Mouse (Mus musculus) cerebellum, postnatal 4 days (tissue): ENCODE data around the gene Rbm47.

Source experiments
- DNase-seq, 2 experiments: peaks; one replicate each; pipeline ENCODE4 v3.0.0; 2022; ENCODE audit warnings: low spot score in 2 of 2, mixed read lengths in 1 of 2

Gene Rbm47

DNA sequence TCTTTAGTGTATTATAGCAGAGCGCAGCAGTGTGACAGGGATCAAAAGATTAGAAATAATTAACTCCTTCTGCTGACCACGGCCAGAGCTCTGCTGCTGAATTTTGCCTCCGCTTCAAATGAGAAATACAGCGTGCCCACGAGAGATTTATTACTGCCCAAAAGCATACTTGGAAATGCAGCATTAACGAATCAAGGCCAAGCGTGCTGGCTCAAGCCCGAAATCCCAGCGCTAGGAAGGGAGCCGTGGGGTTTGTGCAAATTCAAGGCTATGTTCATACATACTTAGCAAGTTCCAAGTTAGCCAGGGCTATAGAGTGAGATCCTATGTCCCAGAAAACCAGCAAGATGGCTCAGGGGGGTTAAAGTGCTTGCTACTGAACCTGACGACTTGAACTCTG, 47.5 kb downstream of the Rbm47 start:
- DNase-seq = no peak

DNA sequence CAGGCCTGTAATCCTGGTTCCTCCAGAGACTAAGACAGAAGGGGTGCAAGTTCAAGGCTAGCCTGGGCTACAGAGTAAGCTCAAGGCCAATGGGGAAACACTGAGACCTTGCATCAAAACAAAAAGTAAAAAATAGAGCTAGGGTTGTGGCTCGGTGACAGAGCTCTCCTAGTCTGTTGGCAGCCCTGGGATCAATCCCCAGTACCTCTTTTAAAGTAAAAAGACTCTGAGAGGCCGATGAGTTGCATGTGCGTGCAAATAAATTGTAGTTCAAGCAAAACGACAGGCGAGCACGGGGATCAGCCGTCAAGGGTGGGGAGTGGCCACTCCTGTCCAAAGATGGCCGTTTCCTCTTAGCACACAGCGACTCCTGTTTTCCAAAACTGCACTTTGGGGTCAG, 48.0 kb downstream of the Rbm47 start:
- DNase-seq = no peak

DNA sequence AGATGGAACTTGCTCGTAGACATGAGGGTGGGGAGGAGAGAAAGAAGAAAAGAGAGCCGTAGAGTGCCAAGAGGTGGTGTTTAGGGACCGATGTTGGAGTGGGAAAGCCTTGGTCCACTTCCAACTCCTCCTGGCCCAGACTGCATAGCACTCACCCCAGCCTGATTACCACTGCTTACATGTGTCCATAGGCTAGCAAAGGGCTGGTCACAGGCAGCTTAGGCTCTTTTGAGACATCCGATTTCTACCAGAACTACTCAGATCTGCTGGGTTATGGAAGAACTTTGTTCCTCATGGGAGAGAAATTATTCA, 48.9 kb downstream of the Rbm47 start:
- DNase-seq = no peak

DNA sequence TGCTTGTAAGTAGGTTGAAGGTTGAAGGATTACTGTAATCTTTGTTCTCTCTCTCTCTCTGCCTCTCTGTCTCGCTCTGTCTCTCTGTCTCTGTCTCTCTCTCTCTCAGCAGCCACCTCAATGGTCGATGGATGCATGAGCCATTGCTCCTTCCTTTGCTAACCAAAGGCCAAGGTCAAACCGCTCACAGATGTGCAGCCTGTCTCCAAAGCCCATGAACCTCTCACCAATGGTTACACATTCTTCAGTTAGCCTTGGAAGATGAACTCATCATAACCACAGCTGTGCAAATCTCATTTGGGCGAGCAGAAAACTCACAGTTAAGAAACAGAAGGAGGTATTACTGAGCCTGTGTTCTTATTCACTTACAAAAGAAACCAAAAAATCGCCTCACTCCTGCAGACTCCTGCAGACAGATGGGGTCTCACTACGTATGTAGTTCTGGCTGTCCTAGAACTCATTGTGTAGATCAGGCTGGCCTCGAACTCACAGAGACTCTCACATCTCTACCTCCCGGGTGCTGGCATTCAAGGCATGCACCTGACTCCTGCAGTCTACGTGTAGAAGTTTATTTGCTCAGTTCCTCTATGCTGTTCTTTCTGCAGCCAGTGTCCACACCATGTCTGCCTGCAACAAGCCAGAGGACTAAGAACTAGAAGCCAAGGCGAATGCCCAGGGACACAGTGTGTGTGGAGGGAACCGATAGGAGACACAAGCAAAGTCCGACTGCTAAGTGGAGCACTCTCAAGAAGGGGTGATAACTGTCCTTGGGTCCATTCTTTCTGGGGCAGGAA, 49.4 kb downstream of the Rbm47 start:
- no peak for DNase-seq

DNA sequence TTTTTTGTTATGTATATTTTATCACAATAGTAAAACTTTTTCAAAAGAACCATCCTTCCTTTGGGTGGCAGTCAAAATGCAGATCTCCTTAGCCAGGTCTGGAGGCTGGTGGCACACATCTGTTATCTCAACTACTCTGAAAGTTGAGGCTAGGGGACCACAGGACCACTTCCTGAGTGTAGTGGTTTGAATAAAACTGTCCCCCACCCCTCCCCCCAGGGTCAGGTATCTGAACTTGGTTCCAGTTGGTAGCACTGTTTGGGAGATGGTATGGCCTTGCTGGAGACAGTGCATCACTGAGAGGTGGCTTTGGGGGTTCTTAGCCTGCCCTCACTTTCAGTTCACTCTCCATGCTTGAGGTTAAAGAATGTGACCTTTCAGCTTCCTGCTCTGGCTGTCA, 51.7 kb downstream of the Rbm47 start:
- no peak for DNase-seq

DNA sequence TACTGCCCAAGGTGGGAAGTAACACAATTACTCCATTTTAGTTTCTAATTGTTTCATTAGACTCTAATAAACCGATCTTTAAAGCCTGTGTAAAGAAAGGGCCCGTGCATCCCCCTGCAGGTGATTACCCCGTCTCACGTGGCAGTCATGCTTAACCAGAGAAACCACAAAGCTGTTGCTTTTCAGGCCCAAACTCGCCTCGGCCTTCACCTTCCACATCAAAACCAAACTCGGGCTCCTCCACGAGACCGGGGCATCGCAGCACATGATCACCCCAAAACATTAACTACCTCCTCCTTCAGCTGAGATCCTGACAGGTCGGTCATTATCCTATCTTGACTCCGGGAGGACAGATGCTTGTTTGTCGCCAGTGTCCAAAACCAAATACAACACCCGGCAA, 58.2 kb downstream of the Rbm47 start:
- DNase-seq = no peak

DNA sequence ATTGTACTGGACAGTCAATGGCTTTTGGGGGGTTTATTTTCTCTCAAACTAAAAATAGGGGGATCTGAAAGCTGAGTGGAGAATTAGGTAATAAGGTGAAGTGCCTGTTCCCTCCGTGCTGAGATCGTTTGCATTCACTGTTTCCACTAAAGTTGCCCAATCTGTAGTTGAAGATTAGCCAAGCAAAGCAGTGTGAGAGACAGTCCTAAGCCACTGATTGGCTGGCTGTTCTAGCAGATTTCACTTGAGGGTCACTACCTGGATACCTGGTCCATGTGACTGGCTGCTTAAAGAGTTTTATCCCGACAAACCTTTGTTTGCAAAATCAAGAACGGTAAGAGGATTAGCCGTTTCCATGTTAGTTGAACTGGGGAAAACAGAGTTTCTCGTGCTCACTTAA, 58.7 kb downstream of the Rbm47 start:
- no peak for DNase-seq

DNA sequence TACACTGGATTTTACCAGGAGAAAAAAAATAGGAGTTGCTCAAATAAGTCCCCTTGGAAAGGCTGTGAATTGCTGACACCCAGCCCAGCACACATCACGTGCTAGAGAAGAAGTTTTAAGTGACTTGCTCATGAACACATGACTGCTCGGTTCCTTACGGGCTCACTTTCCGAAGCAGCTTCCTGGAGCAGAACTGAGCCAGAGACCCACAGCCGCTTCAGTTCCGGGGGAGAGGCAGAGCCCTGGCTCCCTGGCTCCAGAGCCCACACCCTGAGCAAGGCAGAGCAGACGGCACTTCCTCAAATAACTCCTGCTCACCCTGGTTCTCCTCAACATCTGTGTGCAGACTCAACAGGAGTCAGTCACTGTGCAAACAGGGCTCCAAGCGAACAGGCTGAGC, 60.9 kb downstream of the Rbm47 start:
- no peak for DNase-seq

DNA sequence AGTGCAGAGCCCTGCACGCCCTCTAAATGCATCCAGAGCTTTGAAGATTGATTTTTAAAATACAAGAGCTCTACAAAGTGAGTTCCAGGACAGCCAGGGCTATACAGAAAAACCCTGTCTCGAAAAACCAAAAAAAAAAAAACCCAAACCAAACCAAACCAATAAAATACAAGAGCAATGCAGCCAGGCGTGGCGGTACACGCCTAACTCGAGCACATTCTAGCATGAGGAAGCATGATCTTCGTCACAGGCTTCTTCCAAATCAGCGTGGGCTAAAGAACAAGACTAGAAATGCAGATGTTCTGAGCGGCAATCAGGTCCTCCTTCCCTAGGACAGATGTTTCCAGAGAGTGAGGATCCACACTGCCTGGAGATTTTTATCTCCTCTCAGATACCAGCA, 66.5 kb downstream of the Rbm47 start:
- no peak for DNase-seq

DNA sequence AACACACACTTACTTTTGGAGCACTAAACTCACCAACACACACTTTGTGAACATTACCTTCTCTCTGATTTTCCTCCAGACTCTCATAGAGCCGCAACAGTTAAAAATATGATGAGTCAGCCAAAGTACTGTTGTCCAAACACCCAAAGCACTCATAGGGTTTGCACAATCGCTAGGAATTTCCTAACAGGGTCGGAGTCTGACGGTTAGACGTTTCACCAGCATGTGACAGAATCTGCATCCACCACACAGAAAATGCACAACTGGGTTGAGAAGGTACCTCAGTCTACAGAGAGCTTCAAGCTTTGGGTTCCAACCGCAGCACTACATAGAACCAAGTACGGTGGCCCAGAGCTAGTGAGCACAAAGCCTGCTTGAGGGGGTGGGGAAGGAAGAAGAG, 67.0 kb downstream of the Rbm47 start:
- DNase-seq = no peak

DNA sequence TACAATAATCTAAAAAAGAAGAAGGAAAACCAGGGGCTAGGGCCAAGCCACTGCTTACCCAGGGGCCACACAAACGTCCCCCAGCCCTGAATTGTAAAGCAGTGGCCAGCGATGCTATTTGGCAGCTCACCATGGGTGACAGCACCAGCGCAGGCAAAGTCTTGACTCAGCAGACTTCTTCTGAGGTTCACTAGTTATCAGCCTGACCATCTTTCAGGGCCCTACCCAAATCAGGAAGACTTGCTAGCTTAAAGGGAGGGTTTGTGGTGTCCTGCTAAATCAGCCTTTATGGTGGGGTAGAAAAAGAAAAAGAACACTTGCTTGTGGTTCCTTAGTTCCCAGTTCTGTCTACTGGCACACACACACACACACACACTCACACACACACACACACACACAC, 67.6 kb downstream of the Rbm47 start:
- no peak for DNase-seq

DNA sequence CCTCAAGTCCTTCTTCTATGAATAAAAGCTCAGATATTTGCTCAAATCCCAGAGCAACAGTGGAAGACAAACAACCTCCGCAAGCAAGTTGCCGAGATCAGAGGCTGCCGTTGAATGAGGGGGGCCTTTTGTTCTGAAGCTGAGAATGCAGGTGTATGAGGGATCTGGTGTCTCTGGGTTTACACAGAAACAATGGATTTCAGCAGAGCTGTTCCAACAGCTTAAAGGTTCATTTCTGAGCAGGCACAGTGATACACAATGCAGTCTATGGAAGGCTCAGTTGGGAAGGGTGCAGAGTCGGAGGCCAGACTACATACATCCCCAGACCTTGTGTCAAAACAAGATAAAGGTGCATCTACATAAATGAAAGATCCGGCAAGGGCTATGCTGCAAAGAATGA, 69.5 kb downstream of the Rbm47 start:
- DNase-seq = no peak

DNA sequence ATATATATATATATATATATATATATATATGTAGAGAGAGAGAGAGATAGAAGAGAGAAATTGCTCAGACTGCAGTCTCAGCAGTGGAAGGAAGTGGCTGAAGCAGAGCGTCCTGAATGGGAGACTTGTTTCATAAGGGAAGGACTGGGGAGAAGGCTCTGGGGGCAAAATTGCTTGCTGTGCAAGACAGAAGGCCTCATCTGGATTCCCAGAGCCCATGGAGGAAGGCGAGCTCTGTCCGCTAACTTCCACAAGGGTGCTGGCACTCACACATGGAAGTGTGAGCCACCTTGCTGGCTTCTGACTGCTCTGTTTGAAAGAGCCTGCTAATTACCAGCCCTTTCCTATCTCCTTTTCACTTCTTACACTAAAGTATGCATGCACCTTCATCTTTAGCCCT, 70.1 kb downstream of the Rbm47 start:
- DNase-seq = no peak

DNA sequence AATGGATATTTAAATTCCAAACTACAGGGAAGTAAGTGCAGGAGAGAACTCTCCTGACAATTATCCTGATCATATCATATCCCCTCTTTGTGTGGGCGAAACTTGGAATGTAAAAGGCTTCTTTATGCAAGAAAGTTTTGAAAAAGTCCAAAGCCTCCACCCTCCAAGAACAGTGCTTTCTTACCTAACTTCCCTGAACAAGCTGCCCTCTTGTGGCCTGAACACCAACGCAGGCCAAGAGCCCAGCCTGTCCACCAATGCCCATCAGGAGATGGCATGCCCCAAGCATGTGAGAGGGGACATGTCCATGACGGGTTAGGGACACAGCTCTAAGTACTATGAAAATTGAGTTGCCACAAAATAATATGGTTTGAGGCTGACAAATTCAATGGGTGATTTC, 71.3 kb downstream of the Rbm47 start:
- no peak for DNase-seq

DNA sequence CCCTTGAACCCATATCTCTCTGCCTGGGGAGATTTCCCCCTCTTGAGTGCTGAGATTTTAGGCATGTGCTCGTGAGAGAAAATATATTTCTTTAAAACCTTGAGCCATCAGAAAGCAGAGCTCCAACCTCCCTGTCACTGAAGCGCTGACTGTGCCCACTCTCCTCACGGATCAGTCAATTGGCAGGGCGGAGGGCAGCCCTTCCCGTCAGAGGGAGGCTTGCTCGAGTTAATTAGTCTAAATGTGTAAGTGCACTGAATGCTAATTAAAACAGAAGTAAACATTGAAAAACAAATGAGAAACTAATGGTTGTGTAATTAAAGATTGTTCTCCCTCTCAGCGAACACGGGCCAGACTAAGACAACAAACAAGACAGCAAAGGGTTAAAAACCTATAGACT, 72.6 kb downstream of the Rbm47 start:
- DNase-seq = no peak

DNA sequence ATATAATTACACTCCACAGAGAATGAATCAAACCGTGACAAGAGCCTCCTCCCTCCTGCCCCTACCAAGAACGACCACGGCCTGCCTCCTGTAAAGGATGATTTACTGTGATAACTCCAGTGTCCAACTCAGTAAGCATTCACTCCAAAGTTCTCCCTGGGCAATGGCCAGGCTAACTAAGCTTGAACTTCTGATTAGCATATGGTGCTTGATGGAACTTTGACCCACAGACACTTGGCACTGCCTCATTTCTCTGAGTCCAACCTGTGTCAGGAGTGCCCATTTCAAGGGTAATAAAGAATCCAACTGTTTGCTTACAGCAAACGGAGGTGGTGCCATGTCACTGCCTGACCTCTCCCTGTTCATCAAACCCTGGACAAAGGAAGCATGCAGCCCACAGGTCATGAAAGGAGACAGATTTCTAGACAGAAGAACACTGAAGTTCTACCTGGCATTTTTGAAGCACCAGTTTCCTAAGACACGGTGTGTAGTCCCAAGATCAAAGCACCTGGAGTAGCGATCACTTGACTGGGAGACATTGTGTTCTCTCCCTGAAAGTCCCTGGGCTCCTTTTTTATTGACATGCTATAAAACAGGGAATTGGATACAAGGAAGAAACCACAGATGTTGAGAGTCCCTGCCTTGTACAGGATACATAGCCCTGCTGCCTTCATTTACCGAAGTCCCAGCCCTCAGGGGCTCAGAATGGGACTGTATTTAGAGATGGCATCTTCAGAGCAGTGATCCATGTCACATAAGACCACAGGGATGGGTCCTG, 74.6 kb downstream of the Rbm47 start:
- DNase-seq = no peak

DNA sequence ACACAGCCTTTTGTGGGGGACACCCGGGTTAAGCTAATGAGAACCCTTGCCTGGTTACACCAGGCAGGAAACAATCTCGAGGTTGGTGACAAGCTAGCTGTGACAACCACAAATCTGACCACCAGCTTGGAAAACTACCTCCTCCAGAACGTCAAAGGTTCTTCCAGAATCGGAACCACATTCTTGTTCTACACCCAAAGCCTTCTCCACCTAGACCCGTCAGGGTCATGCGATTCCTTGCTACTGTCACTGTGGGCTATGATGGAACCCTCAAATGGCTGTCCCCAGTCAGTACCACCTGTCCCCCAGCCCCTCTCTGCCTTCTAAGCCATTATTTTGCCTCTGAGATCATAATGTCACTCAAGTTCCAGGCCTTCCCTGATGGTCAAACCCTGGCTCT, 76.8 kb downstream of the Rbm47 start:
- no peak for DNase-seq

DNA sequence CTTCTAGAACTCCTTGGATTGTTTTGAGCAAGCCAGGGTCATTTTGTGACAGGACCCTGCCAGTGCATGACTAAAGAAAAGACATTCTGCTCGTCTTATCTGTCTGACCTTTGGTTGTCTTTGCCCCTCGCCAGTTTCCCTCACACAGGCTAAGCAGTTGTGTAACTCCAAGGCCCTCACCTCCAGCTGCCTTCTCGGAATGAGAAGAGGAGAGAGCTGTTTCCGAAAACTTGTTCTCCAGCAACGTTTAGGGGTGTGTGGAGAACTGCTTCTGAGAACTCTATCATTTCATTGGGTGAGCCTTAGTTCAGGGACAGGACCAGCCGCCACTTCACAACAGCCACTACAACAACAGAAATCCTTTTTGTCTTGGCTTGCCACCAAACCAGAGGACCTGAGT, 77.8 kb downstream of the Rbm47 start:
- DNase-seq = no peak

DNA sequence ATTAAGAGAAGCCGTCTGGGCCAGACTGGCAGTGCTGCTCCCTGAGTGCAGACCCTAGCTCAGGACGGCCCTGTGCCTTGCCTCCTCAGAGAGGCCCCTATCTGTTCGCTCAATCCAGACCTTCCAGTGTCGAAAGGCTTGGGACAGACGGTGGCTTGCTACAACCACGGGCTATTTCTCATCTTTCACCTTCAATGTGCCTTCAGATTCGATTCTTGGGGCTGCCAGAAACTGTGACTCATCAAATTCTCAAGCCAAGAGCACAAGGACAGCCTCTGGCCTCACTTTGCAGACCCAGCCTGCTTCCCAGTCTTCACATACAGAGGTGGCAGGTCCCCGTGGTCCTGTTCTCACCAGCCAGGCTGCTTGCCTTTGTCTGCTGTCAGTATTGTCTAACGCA, 82.9 kb downstream of the Rbm47 start:
- DNase-seq = no peak

DNA sequence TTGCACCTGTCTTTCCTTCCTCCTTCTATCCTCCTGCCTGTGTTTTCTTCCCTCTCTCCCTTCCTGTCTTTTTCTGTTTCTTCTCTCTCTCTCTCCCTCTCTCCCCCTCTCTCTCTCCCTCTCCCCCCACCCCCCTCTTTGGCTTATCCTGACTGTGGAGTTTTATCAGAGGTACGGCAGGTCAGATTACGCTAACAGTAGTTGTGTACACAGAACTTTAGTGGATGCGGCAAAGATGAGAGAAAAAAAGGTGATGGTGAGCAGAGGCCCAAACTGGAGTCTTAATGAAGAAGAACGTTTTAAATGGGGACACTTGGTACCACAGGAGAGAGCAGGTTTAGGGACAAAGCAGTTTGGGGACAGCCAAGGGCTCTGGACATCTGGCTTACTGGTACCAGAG, 83.3 kb downstream of the Rbm47 start:
- no peak for DNase-seq

DNA sequence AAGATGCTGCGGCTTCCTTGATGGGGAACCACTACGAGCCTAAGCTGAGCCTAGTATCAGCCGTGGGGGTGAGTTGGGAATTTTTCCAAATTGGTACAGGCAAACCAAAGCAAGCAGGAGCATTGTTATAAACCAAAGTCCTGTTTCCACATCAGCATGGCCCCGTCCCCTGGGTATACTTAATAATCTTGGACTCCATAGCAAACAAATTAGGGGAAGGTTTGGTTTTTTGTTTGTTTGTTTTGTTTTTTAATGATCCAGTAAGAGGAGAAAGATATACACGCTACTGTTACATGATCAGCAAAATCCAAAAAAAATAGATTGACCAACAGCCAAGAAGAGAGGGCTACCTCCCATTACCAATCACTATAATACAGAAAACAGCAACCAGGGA, 84.0 kb downstream of the Rbm47 start:
- DNase-seq = no peak

DNA sequence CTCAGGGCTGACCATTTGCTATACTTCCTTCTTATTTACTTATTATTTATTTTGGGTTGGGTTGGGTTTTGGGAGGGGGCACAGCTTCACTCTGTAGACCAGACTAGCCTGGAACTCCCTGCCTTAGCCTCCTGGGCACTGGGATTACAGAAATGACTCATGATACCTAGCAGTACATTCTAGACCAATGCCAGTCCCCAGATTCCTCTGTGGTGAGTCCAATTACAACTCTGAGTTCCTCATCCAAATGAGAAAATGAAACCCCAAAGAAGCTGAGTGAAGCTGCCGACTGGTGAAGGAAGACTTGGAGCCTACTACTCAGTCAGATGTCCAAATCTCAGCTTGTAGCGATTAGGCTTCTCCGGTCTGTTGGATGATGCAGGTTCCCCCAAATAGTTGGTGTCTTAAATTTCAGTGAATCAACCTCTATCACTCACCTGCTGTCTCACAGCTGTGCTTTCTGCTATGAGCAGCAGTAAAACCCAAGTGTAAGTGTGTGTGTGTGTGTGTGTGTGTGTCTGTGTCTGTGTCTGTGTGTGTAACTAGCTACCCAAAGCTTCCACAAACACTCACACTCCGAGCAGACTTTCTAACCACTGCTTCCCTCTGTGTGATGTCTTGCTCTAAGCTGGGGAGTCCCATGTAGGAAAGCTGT, 84.5 kb downstream of the Rbm47 start:
- DNase-seq = no peak

DNA sequence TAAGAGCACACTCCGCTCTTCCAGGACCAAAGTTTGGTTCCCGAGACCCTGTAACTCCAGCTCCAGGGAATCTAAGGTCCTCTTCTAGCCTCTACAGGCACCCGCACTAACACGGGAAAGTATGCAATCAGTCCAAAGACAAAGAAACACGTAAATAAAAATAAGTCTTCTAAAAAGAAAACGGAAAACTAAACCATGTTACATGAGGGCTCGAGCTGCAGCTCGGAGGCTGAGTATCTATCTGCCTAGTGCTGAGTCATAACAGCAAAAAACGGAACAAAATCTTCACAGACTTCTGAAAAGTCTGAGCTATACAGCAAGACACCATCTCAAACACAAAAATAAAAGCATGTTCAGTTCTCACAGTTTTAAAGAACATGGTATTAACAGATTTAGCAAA, 86.0 kb downstream of the Rbm47 start:
- no peak for DNase-seq
